Mouse (Mus musculus): ENCODE measurements around the gene Dlg2. TPM values are rescaled to one million over a fixed set of nuclear protein-coding genes. Genes with fewer than 3 reads are reported as not detected.

Gene Dlg2
- polyA plus RNA-seq, 1 experiment = 0.85 TPM

- Histone ChIP-seq H3K27me3 (ENCODE audit: control insufficient read depth, insufficient read depth, low read length, poor library complexity, severe bottlenecking) (no peaks in the 10 kb centered on the region), H3K9ac (ENCODE audit: low read depth, poor library complexity, severe bottlenecking) (no peak overlapping the region), H3K9me3 (replicated peaks; ENCODE audit: control insufficient read depth, insufficient read depth, low read length, poor library complexity, severe bottlenecking) (no peaks in the 10 kb centered on the region), H3K27ac (ENCODE audit: insufficient read depth, low read length) (no peak overlapping the region), H3K36me3 (ENCODE audit: control insufficient read depth, insufficient read depth, low read length, poor library complexity, severe bottlenecking) (no peaks in the 10 kb centered on the region), H3K4me1 (ENCODE audit: control insufficient read depth, insufficient read depth, low read length) (peaks cover 3% of the 10 kb centered on the region), H3K4me3 (ENCODE audit: low read depth, low read length) (no peak overlapping the region)
- no peak for TF ChIP-seq POLR2A (IDR thresholded peaks at IDR 0.05; ENCODE audit: insufficient read depth, low read length)
- TF ChIP-seq EP300 (IDR thresholded peaks at IDR 0.05; ENCODE audit: insufficient read depth, low read depth, low read length) = no peak
- TF ChIP-seq CTCF (IDR thresholded peaks at IDR 0.05; ENCODE audit: low read depth, low read length) = no peak
Observed at GRCm38 (mm10) chr7:91071751-91072707, 595.6 kb downstream of the Dlg2 start.

GRCm38 (mm10) chr7:91086071-91086470, 609.6 kb downstream of the Dlg2 start:
- Histone ChIP-seq H3K27me3 (ENCODE audit: control insufficient read depth, insufficient read depth, low read length, poor library complexity, severe bottlenecking) (no peaks in the 10 kb centered on the region), H3K4me3 (ENCODE audit: low read depth, low read length) (no peak overlapping the region), H3K9me3 (replicated peaks; ENCODE audit: control insufficient read depth, insufficient read depth, low read length, poor library complexity, severe bottlenecking) (no peaks in the 10 kb centered on the region), H3K27ac (ENCODE audit: insufficient read depth, low read length) (no peak overlapping the region), H3K36me3 (ENCODE audit: control insufficient read depth, insufficient read depth, low read length, poor library complexity, severe bottlenecking) (no peaks in the 10 kb centered on the region), H3K4me1 (ENCODE audit: control insufficient read depth, insufficient read depth, low read length) (no peaks in the 10 kb centered on the region), H3K9ac (ENCODE audit: low read depth, poor library complexity, severe bottlenecking) (no peak overlapping the region)
- TF ChIP-seq POLR2A (IDR thresholded peaks at IDR 0.05; ENCODE audit: insufficient read depth, low read length) = no peak
- TF ChIP-seq CTCF (IDR thresholded peaks at IDR 0.05; ENCODE audit: low read depth, low read length) = no peak
- no peak for TF ChIP-seq EP300 (IDR thresholded peaks at IDR 0.05; ENCODE audit: insufficient read depth, low read depth, low read length)

GRCm38 (mm10) chr7:91089211-91089930, 612.9 kb downstream of the Dlg2 start:
- Histone ChIP-seq H3K27me3 (ENCODE audit: control insufficient read depth, insufficient read depth, low read length, poor library complexity, severe bottlenecking) (no peaks in the 10 kb centered on the region), H3K4me3 (ENCODE audit: low read depth, low read length) (no peak overlapping the region), H3K36me3 (ENCODE audit: control insufficient read depth, insufficient read depth, low read length, poor library complexity, severe bottlenecking) (no peaks in the 10 kb centered on the region), H3K9me3 (replicated peaks; ENCODE audit: control insufficient read depth, insufficient read depth, low read length, poor library complexity, severe bottlenecking) (no peaks in the 10 kb centered on the region), H3K4me1 (ENCODE audit: control insufficient read depth, insufficient read depth, low read length) (no peaks in the 10 kb centered on the region), H3K27ac (ENCODE audit: insufficient read depth, low read length) (no peak overlapping the region), H3K9ac (ENCODE audit: low read depth, poor library complexity, severe bottlenecking) (no peak overlapping the region)
- TF ChIP-seq POLR2A (IDR thresholded peaks at IDR 0.05; ENCODE audit: insufficient read depth, low read length) (no peak), EP300 (IDR thresholded peaks at IDR 0.05; ENCODE audit: insufficient read depth, low read depth, low read length) (no peak), CTCF (IDR thresholded peaks at IDR 0.05; ENCODE audit: low read depth, low read length) (no peak)

GRCm38 (mm10) chr7:91090317-91090829, 613.9 kb downstream of the Dlg2 start:
- Histone ChIP-seq H3K4me3 (ENCODE audit: low read depth, low read length) (no peak overlapping the region), H3K27me3 (ENCODE audit: control insufficient read depth, insufficient read depth, low read length, poor library complexity, severe bottlenecking) (no peaks in the 10 kb centered on the region), H3K9ac (ENCODE audit: low read depth, poor library complexity, severe bottlenecking) (no peak overlapping the region), H3K9me3 (replicated peaks; ENCODE audit: control insufficient read depth, insufficient read depth, low read length, poor library complexity, severe bottlenecking) (no peaks in the 10 kb centered on the region), H3K36me3 (ENCODE audit: control insufficient read depth, insufficient read depth, low read length, poor library complexity, severe bottlenecking) (no peaks in the 10 kb centered on the region), H3K4me1 (ENCODE audit: control insufficient read depth, insufficient read depth, low read length) (no peaks in the 10 kb centered on the region), H3K27ac (ENCODE audit: insufficient read depth, low read length) (no peak overlapping the region)
- TF ChIP-seq EP300 (IDR thresholded peaks at IDR 0.05; ENCODE audit: insufficient read depth, low read depth, low read length) = no peak
- TF ChIP-seq POLR2A (IDR thresholded peaks at IDR 0.05; ENCODE audit: insufficient read depth, low read length) = no peak
- TF ChIP-seq CTCF (IDR thresholded peaks at IDR 0.05; ENCODE audit: low read depth, low read length) = no peak

GRCm38 (mm10) chr7:91090830-91091683, 614.6 kb downstream of the Dlg2 start:
- Histone ChIP-seq H3K4me3 (ENCODE audit: low read depth, low read length) (no peak overlapping the region), H3K9me3 (replicated peaks; ENCODE audit: control insufficient read depth, insufficient read depth, low read length, poor library complexity, severe bottlenecking) (no peaks in the 10 kb centered on the region), H3K4me1 (ENCODE audit: control insufficient read depth, insufficient read depth, low read length) (no peaks in the 10 kb centered on the region), H3K27ac (ENCODE audit: insufficient read depth, low read length) (no peak overlapping the region), H3K36me3 (ENCODE audit: control insufficient read depth, insufficient read depth, low read length, poor library complexity, severe bottlenecking) (no peaks in the 10 kb centered on the region), H3K9ac (ENCODE audit: low read depth, poor library complexity, severe bottlenecking) (no peak overlapping the region), H3K27me3 (ENCODE audit: control insufficient read depth, insufficient read depth, low read length, poor library complexity, severe bottlenecking) (no peaks in the 10 kb centered on the region)
- no peak for TF ChIP-seq CTCF (IDR thresholded peaks at IDR 0.05; ENCODE audit: low read depth, low read length)
- no peak for TF ChIP-seq POLR2A (IDR thresholded peaks at IDR 0.05; ENCODE audit: insufficient read depth, low read length)
- TF ChIP-seq EP300 (IDR thresholded peaks at IDR 0.05; ENCODE audit: insufficient read depth, low read depth, low read length) = no peak

All from ES-Bruce4 (cell line).